Mouse (Mus musculus): ENCODE data around the gene Nptxr. TPM values are rescaled to one million over a fixed set of nuclear protein-coding genes. Genes with fewer than 3 reads are reported as not detected.

The Nptxr gene
- polyA plus RNA-seq, 1 experiment: 0.60 TPM

DNA sequence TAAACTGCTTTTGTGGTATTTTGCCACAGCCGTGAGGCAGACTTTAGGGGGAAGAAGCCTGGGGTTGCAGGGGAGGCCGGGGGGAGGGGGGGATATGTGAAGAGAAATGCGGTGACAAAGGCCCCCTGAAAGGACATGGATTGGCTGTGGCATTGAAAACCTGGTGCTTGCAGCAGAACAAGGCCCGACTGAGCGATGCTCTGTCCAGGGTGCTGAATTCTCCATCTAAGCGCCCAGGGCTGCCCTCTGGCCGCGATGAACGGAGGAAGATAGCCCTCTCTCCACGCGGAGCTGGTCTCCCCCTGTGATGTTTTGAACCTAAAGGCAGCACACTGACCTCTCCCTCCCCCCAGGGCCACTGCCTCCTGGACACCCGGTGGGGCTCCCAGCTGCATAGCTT, 13.1 kb downstream of the Nptxr start:
- 5% methylated on average over 12 of the region's 12 CpGs for WGBS
- Histone ChIP-seq H3K4me3 (replicated peaks; ENCODE audit: control insufficient read depth, low read depth, low read length) (no peak overlapping the region), H3K27ac (ENCODE audit: control insufficient read depth, insufficient read depth, low read depth, low read length, poor library complexity) (no peak overlapping the region), H3K4me1 (ENCODE audit: control insufficient read depth, insufficient read depth, low read length) (no peaks in the 10 kb centered on the region)
- TF ChIP-seq POLR2A (IDR thresholded peaks at IDR 0.05; ENCODE audit: borderline replicate concordance, control insufficient read depth, low read depth, low read length) (no peak), CTCF (IDR thresholded peaks at IDR 0.05; ENCODE audit: control insufficient read depth, insufficient read depth, low read length) (0 out of 2 replicates have a peak, but pooled peaks have one; percentile 3)

DNA sequence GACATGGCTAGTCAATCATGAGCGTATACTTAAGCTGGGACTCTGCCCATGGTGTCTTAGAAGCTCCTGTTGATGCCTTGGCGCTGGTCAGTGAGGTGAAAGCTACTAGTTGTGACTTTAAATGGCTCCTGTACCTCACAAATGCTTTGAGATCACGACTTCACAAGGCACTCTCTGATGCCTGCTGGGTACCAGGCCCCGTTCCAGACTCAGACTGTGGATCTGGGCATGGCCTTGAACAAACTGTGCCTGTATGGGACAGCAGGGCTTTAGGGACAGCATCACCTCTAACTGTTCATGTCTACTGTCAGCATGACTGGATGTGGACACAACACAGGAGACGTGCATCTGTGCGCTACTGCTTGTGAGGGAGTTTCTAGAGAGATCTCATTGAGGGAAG, 13.7 kb downstream of the Nptxr start:
- Histone ChIP-seq H3K4me1 (ENCODE audit: control insufficient read depth, insufficient read depth, low read length) (no peaks in the 10 kb centered on the region), H3K4me3 (replicated peaks; ENCODE audit: control insufficient read depth, low read depth, low read length) (no peak overlapping the region), H3K27ac (ENCODE audit: control insufficient read depth, insufficient read depth, low read depth, low read length, poor library complexity) (no peak overlapping the region)
- 72% methylated on average over 6 of the region's 6 CpGs for WGBS
- TF ChIP-seq POLR2A (IDR thresholded peaks at IDR 0.05; ENCODE audit: borderline replicate concordance, control insufficient read depth, low read depth, low read length) (no peak), CTCF (IDR thresholded peaks at IDR 0.05; ENCODE audit: control insufficient read depth, insufficient read depth, low read length) (no peak)

DNA sequence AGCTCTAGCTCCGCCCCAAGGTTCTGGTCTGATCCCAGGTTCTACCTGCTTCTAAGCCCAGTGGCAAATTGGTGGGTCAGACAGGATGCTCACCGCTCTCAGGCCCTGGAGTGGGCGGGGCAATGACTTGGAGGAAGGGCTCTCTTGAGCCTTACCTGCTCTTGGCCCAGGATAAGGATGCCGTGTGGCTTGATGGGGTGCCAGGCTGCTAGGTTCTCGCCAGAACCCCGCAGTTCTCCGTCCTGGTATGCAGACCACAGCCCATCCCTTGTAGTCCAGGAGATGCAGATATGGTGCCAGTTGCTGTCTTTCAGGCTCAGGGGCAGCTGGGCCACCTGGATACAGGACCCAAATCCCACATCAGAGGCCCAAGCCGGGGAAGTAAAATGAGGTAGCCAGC, 14.5 kb downstream of the Nptxr start:
- TF ChIP-seq CTCF (IDR thresholded peaks at IDR 0.05; ENCODE audit: control insufficient read depth, insufficient read depth, low read length): no peak
- TF ChIP-seq POLR2A (IDR thresholded peaks at IDR 0.05; ENCODE audit: borderline replicate concordance, control insufficient read depth, low read depth, low read length): no peak
- Histone ChIP-seq H3K27ac (ENCODE audit: control insufficient read depth, insufficient read depth, low read depth, low read length, poor library complexity) (no peak overlapping the region), H3K4me3 (replicated peaks; ENCODE audit: control insufficient read depth, low read depth, low read length) (no peak overlapping the region), H3K4me1 (ENCODE audit: control insufficient read depth, insufficient read depth, low read length) (no peaks in the 10 kb centered on the region)
- WGBS: 66% methylated on average over 8 of the region's 8 CpGs

DNA sequence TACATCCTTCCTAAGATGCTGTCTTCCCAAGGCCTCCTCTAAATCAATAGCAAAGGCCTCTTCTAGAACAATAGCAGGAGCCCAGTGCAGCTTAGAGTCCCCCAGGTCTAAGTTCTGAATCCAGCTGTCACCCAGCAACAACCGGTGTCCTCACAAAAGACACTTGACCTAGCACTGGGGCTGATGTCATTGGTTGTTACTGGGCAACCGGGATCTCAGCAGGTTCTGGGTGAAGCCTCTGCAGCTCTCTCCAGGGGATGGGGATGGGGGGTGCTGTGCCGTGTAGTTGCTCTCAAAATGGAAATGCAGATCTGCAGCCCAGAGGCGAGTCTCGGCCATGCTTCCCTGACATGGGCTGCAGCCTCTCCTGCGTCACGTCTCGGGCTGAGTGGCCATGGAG, 16.8 kb downstream of the Nptxr start:
- 65% methylated on average over 8 of the region's 8 CpGs for WGBS
- no peak overlapping the region for H3K27ac ChIP-seq (ENCODE audit: control insufficient read depth, insufficient read depth, low read depth, low read length, poor library complexity)
- no peaks in the 10 kb centered on the region for H3K4me1 ChIP-seq (ENCODE audit: control insufficient read depth, insufficient read depth, low read length)
- TF ChIP-seq CTCF (IDR thresholded peaks at IDR 0.05; ENCODE audit: control insufficient read depth, insufficient read depth, low read length) (no peak), POLR2A (IDR thresholded peaks at IDR 0.05; ENCODE audit: borderline replicate concordance, control insufficient read depth, low read depth, low read length) (no peak)
- no peak overlapping the region for H3K4me3 ChIP-seq (replicated peaks; ENCODE audit: control insufficient read depth, low read depth, low read length)

DNA sequence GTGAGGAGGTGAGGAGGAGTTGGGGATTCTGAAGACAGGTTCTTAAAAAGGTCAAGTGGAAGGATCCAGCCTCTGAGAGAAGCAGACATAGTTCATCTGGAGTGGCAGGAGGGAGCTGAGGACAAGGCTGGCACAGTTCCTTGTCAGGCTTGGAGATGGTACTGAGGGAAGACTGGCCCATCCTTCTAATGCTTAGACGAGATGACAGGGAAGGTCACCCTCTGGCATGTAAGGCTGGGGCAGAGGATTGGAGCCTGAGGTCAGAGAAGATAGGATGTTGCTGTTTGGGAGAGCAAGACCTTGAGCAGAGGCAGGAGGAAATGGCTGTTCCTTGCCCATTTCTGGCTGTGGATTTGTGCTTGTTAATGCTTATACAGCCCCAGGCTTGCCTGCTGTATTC, 19.5 kb downstream of the Nptxr start:
- Histone ChIP-seq H3K4me1 (ENCODE audit: control insufficient read depth, insufficient read depth, low read length) (no peaks in the 10 kb centered on the region), H3K4me3 (replicated peaks; ENCODE audit: control insufficient read depth, low read depth, low read length) (no peak overlapping the region), H3K27ac (ENCODE audit: control insufficient read depth, insufficient read depth, low read depth, low read length, poor library complexity) (no peak overlapping the region)
- WGBS: 65% methylated on average over 1 of the region's 1 CpGs
- TF ChIP-seq POLR2A (IDR thresholded peaks at IDR 0.05; ENCODE audit: borderline replicate concordance, control insufficient read depth, low read depth, low read length): no peak
- no peak for TF ChIP-seq CTCF (IDR thresholded peaks at IDR 0.05; ENCODE audit: control insufficient read depth, insufficient read depth, low read length)

DNA sequence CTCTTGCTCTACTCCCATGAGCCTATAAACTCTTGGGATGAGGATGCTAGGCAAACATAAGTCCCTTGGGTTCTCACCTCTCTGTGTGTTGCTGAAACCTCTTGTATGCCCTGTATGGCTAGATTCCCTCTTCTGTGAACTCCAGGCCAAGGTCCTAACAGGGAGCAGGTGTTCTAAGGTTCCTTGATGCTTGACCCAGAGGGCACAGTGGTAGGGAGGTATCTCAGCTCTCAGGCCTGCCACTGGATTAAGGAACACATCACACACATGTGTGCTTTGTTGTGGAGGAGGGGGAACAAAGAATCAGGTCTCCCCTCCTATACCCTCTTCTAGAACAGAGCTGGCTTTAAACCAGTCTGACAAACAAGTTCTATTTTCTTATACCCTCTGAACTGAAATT, 26.8 kb downstream of the Nptxr start, which contains the start of gene Dnal4:
Dnal4 (minus strand) TSS at position 101 of the 400 bp plus-strand sequence.
- TF ChIP-seq CTCF (IDR thresholded peaks at IDR 0.05; ENCODE audit: control insufficient read depth, insufficient read depth, low read length) (no peak), POLR2A (IDR thresholded peaks at IDR 0.05; ENCODE audit: borderline replicate concordance, control insufficient read depth, low read depth, low read length) (no peak)
- H3K4me1 ChIP-seq (ENCODE audit: control insufficient read depth, insufficient read depth, low read length): no peaks in the 10 kb centered on the region

DNA sequence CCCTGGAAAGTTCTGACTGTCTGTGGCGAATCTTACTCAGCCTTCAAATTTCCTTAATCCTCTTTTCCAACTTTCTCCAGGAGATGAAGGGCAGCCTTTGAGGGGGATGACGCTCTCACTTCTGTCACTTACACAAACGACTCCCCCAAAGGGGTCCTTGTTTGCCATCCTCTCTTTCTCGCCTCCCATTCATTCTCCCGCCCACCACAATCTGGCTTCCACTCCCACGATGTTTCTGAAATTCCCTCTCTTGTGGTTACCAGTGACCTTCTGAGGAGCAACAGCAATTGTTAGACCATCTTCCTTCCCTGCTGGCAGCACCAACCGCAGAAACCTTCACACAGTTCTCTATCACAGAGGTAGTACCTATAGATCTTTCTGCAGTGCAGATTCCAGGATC, 28.9 kb downstream of the Nptxr start:
- no peak overlapping the region for H3K4me3 ChIP-seq (replicated peaks; ENCODE audit: control insufficient read depth, low read depth, low read length)
- 66% methylated on average over 7 of the region's 7 CpGs for WGBS
- H3K27ac ChIP-seq (ENCODE audit: control insufficient read depth, insufficient read depth, low read depth, low read length, poor library complexity): no peak overlapping the region
- no peak for TF ChIP-seq POLR2A (IDR thresholded peaks at IDR 0.05; ENCODE audit: borderline replicate concordance, control insufficient read depth, low read depth, low read length)
- TF ChIP-seq CTCF (IDR thresholded peaks at IDR 0.05; ENCODE audit: control insufficient read depth, insufficient read depth, low read length): no peak
- no peaks in the 10 kb centered on the region for H3K4me1 ChIP-seq (ENCODE audit: control insufficient read depth, insufficient read depth, low read length)

More for the DNA sequence above, 26.8 kb downstream of the Nptxr start, which contains the start of gene Dnal4:
- no peak within 1 kb of the TSS for H3K4me3 ChIP-seq (replicated peaks; ENCODE audit: control insufficient read depth, low read depth, low read length)
- H3K27ac ChIP-seq (ENCODE audit: control insufficient read depth, insufficient read depth, low read depth, low read length, poor library complexity): no peak within 1 kb of the TSS

DNA sequence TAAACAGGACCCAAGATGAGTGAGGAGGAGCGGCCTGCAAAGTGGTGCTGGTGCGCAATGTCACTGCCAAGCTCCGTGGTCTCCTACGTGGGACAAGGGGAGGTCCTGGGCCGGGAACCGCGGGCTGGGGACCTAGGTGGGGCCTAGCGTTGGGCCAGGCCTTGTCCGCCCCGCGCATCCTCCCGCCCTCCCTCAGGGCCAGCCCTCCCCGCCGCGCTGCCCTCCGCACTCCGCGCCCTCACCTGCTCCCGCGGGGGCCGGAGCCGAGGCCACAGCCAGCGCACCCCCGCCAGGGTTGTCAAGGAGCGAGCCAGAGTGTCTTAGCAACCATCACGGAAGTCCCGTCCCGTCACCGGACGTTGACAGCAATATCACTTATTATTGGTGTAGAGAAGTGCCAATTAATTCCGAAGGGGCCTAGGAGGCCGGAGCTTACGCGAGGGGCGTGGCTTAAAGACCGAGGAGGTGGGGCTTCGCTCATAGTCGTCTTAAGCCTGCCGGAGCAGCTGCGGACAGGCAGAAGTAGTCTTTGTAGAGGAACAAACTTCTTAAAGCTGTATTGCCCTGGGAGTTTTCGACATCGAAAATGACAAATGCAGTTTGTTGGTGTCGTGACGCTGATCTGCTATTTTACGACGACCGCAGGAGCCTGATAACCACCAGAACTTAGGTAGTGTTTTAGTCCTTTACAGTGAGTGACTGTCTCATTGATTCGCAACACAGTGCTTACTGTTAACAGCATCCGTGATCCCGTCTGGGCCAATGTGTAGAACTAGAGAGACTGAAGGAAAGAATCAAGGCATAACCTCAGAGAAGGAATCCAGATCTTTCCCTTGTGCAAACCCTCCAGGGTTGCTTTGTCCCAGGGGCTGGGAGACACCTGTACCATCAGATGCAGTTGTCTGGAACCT, 30.2 kb downstream of the Nptxr start:
- H3K27ac ChIP-seq (ENCODE audit: control insufficient read depth, insufficient read depth, low read depth, low read length, poor library complexity): peak overlapping the region; percentile 68
- peak overlapping the region; percentile 82 for H3K4me3 ChIP-seq (replicated peaks; ENCODE audit: control insufficient read depth, low read depth, low read length)
- under 1% methylated on average over 50 of the region's 50 CpGs for WGBS
- TF ChIP-seq CTCF (IDR thresholded peaks at IDR 0.05; ENCODE audit: control insufficient read depth, insufficient read depth, low read length) (no peak), POLR2A (IDR thresholded peaks at IDR 0.05; ENCODE audit: borderline replicate concordance, control insufficient read depth, low read depth, low read length) (no peak)
- no peaks in the 10 kb centered on the region for H3K4me1 ChIP-seq (ENCODE audit: control insufficient read depth, insufficient read depth, low read length)

Measured in bone marrow, adult 2 months (tissue).